Mouse (Mus musculus): Measurements from ENCODE around the gene Gm9747. TPM values are rescaled to one million over a fixed set of nuclear protein-coding genes. Genes with fewer than 3 reads are reported as not detected.

Gm9747 gene
- not detected for total RNA-seq (2021)
- long read RNA-seq, experiment 1, partial matches to known transcripts = 0 of 1 reads
- long read RNA-seq, experiment 1, other reads (novel, unspliced or antisense) = 0 of 1 reads
- long read RNA-seq, experiment 2, partial matches to known transcripts = 0 of 1 reads
- long read RNA-seq, experiment 2, other reads (novel, unspliced or antisense) = 0 of 1 reads

DNA sequence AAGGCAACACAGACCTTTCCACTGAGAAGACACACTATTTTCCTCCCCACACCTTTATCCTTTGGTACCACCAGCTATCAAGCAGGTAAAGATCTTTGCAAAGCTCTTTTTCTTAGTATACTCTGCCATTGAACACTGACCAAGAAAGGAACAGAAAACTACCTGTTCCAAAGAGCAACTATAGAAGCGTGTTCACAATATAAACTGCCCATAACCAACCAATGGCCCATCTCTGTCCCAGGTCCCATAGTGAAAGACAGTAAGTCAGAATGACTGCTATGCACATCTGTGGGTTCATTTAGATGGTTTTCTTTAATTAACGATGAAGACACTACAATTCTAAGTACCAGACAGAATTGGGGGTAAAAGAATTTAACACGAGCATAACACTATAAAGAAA is at the start of gene Gm9747:
Gene Gm9747, plus strand, starts transcription at position 301 of the 400 bp plus-strand sequence.
- no peak for DNase-seq (ENCODE audit: low spot score in 2 of 2)
- Histone ChIP-seq H3K27ac (no peak within 1 kb of the TSS), H3K4me3 (no peak within 1 kb of the TSS)
- TF ChIP-seq CTCF (conservative IDR thresholded peaks at IDR 0.05) = no peak

DNA sequence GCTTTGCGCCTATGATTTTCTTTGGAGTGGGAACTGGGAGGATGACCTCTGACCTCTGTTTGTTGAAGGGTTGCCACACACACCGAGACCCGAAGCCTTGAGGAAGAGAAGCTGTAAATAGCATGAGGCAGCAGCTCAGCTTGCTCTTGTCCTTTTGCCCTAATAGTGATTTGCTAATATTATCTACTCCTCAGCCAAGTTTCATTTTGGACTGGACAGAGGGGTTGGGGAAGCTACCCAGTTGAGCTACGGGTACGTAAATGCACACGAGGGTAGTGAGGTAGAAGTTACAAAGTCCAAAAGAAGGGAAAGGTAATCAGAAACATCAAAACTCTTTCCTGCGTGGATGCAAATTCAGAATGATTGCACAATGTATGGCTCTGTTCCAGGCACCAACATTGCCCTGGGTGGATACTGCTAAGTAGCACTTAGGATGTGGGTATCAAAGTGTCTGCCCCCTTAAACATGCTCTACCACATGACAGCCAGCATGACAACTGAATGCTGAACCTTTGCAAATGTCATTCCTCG is 48.9 kb upstream of the Gm9747 start:
- Histone ChIP-seq H3K4me3 (no peak overlapping the region), H3K27ac (peak overlapping the region; percentile 19; the same call in 1 of the 2 replicates)
- DNase-seq (ENCODE audit: low spot score in 2 of 2) = no peak
- TF ChIP-seq CTCF (conservative IDR thresholded peaks at IDR 0.05) = no peak

DNA sequence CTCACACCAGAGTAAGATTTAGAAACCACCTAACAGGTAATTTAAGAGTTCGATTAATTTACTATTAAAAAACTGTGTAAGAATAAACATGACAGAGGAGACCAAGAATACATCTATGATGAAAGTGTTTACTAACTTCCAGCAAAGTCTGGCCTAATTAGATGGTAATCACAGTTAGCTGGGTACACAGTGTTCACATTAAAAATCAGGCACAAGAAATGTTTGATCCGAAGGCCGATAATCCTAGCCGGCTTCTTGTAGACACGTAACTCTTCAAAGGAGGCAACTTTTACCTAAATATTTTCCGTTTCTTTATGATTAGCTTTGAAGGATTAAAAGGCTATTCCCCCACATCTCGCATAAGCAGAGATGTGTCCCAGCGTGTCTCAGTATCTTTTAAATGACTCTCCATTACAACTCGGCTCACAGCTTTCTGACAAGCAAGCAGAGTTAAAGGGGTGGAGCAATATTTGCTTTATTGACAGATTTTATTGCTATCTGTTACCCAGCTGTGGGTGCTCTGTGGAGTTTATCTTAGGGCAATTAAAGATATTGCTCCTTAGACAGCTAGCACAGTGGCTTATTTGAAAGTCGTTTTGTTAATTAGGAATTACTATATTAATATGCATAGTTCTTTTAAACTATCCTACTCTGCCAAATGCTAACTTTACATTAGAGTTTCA is 44.2 kb upstream of the Gm9747 start:
- no peak for DNase-seq (ENCODE audit: low spot score in 2 of 2)
- Histone ChIP-seq H3K4me3 (no peak overlapping the region), H3K27ac (no peak overlapping the region)
- no peak for TF ChIP-seq CTCF (conservative IDR thresholded peaks at IDR 0.05)

DNA sequence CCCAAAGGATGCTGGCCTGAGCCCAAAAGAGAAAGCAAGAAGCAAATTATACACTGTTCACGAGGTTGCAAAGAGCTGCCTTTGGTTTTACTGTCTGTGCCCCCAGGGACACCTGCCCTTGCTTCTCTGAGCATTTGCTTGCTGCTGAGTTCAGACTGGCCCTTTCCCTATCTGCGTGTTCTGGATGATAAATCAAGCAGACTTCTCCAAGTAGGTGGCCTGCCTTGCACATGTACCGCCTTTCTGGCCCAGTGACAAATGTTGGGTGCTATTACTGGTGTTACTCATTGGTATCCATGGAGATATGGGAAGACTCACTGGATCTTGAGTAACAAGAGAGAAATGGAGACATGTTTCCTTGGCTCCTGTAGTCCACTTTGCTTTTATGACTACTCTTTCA is 43.4 kb upstream of the Gm9747 start:
- H3K4me3 ChIP-seq = no peak overlapping the region
- no peak overlapping the region for H3K27ac ChIP-seq
- peak; percentile 36 to 70 for DNase-seq (ENCODE audit: low spot score in 2 of 2)
- TF ChIP-seq CTCF (conservative IDR thresholded peaks at IDR 0.05) = no peak

DNA sequence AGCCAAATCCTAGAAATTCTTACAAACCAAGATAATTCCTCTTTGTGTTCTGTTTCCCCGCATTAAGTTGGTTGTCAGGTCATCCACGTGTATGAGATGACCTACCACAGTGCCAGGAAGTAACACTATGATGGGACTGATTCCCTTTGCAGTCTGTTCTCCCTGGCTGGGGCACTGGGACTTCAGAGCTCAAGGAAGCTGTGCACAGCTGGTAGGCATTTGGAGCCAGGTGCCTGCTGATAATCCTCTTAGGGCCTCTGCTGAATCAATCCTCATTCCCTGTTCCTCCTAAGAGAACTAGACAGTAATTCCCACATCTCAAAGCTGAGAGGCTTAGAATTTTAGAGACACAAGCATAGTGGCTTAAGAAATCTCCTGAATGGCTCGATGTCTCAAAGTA is 41.3 kb upstream of the Gm9747 start:
- H3K4me3 ChIP-seq = no peak overlapping the region
- DNase-seq (ENCODE audit: low spot score in 2 of 2) = no peak
- H3K27ac ChIP-seq = no peak overlapping the region
- TF ChIP-seq CTCF (conservative IDR thresholded peaks at IDR 0.05) = no peak

DNA sequence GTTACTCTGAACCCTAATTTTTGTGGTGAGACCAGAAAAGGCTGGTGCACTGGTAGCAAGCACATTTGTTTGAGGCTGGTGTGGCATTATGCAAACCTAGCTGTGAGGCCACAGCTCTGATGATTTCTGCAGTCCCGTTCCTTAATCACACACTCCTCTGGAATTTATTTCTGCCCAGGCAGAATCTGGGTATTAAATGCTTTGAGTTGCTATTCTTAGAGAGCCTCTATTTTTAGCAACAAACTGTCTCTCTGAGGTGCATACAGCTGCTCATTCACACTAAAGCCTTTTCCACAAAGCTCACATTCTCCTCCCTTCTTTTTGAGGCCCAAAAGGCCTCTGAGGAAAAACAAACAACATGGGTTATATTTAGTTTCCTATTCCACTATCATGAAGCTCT is 33.0 kb upstream of the Gm9747 start:
- TF ChIP-seq CTCF (conservative IDR thresholded peaks at IDR 0.05) = no peak
- H3K27ac ChIP-seq = peak overlapping the region; percentile 28; the same call in 1 of the 2 replicates
- H3K4me3 ChIP-seq = no peak overlapping the region
- DNase-seq (ENCODE audit: low spot score in 2 of 2) = no peak

DNA sequence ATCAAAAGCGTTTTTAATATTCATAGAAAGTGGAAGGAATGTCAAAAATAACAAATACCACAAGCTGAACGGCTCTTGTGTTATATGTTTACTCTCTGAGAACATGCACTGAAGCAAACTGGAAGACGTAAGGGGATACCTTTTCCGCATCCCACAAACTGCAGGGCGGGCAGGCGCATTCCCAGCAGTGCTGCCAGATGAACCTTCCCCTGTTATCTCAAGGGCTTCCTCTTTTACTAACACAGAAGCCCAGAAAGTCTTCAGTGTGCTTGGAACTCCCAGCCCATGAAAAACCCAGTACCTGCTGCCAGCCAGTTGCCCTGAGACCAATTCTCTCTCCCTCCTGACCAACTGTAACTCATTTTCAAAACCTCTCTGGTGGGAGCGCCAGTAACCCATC is 32.3 kb upstream of the Gm9747 start:
- TF ChIP-seq CTCF (conservative IDR thresholded peaks at IDR 0.05) = no peak
- no peak for DNase-seq (ENCODE audit: low spot score in 2 of 2)
- H3K27ac ChIP-seq = no peak overlapping the region
- no peak overlapping the region for H3K4me3 ChIP-seq

DNA sequence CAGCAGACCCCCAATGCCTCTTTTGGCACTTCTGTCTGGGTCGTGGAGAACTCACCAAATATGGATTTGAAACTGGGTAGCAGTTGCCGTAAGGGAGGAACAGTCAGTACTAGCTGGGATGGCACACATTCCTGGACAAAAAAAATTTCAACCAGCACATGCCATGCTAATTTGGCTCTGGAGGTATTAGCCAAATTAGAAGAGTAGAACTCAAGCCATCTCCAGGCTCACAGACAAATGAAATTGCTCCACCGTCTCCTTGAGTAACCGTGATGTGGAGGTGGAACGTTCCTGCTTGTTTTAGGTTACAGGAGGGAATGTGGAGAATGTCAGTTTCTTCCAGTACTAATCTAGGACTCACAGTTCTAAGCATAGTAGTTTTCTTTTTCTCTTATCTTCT is 25.4 kb upstream of the Gm9747 start:
- TF ChIP-seq CTCF (conservative IDR thresholded peaks at IDR 0.05) = no peak
- no peak for DNase-seq (ENCODE audit: low spot score in 2 of 2)
- peak overlapping the region; percentile 48 for H3K27ac ChIP-seq
- H3K4me3 ChIP-seq = no peak overlapping the region

DNA sequence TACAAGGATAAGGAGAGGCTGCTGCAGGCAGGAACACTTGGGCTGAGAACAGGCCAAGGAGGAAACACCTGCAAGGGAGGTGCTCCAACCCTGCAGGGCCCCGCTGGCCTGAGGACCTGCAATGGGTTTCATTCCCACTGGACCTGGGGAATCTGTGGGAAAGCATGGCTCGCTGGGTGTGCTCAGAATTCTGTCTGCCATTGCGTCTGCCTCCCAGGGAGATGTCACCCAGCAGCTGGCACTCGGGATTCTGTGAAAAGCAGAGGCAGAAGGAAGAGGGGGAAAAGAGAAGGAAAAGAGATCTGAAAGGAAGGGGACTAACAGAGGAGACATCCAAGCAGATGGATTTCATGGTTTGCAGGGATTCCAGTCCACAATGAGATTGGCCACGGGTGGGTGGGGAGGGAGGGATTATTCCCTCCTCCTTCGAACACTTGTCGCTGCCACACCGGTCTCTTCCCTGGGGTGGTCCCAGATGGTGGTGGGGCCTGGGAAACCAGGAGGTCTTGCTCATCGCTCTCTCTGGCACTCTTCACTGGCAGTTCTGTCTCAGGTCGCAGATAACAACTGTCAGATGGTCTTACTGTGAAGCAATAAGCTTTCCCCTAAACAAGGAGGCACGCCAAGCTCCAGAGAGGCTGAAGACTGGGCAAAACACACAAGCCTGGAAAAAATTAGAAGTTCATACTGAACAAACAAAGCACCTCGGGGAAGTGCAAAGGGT is 12.1 kb upstream of the Gm9747 start:
- H3K27ac ChIP-seq = no peak overlapping the region
- DNase-seq (ENCODE audit: low spot score in 2 of 2) = no peak
- no peak for TF ChIP-seq CTCF (conservative IDR thresholded peaks at IDR 0.05)
- no peak overlapping the region for H3K4me3 ChIP-seq

DNA sequence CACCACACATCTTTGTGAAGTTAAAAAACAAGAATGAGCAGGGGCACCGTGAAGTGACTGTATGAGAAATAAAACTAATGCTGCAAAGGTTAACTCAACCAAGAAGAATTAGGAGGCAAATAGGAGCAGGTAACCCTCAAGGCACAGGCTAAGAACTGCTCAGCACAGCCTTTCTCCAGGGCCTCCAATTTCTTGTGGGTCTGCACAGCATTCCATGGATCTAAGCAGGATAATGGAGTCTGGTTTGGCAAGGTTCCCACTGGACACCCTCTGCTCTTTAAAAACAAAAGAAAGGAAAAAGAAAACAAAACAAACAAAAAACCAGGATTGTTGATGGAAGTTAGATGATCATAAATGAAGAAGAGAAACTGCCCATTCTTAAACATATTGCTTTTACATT is 11.4 kb upstream of the Gm9747 start:
- no peak for DNase-seq (ENCODE audit: low spot score in 2 of 2)
- no peak for TF ChIP-seq CTCF (conservative IDR thresholded peaks at IDR 0.05)
- Histone ChIP-seq H3K27ac (no peak overlapping the region), H3K4me3 (no peak overlapping the region)

DNA sequence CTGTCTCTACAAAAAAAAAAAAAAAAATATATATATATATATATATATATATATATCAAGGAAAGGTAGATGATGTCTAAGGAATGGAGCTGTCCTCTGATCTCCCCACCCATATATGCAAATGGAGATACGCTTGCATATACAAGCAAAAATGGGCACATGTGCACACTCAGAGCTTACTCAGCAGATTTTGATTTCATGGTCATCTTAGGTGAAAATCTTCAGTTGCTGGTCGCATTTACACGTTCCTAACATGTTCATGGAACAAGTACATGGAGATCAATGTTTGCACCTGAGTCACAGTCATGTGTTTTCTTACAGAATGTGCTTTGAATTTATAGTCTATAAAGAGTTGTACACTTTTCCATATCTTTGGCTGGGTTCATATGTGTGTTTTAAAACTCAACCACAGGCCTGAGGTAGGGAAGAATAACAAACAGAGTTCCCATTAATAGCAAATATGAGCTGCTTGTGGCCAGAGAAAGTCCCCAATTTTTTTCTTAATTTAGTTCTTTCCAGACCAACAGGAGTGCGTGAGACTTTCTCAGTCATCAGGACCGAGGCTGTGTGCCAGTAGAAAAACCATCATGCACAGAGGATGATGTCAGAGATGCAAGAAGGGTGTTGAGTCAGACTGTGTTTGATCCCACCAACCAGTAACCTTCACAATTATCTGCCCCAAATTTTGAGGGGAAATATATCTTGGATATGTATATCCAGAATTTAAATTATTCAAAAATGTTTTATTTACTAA is 9.7 kb upstream of the Gm9747 start:
- Histone ChIP-seq H3K27ac (no peak overlapping the region), H3K4me3 (no peak overlapping the region)
- no peak for TF ChIP-seq CTCF (conservative IDR thresholded peaks at IDR 0.05)
- no peak for DNase-seq (ENCODE audit: low spot score in 2 of 2)

DNA sequence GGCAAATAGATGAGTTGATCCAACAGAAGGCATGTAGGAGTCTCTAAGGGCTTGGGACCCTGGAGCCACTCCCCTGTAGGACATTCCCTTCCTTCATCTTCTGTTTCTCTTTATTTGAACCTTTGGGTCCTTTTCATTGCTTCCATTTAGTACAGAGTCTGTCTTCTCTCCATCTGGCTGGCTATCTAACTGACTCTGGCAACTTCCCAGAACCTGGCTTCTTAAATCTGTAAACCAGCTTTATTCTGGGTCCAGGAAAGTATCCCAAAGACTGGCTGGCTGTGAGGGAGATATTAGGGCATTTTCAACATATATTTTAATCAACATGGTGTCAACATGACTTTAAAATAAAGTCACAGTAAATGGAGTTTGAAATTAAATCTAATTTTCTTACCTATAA is 4.1 kb upstream of the Gm9747 start:
- no peak for DNase-seq (ENCODE audit: low spot score in 2 of 2)
- H3K27ac ChIP-seq = no peak overlapping the region
- H3K4me3 ChIP-seq = no peak overlapping the region
- TF ChIP-seq CTCF (conservative IDR thresholded peaks at IDR 0.05) = no peak

DNA sequence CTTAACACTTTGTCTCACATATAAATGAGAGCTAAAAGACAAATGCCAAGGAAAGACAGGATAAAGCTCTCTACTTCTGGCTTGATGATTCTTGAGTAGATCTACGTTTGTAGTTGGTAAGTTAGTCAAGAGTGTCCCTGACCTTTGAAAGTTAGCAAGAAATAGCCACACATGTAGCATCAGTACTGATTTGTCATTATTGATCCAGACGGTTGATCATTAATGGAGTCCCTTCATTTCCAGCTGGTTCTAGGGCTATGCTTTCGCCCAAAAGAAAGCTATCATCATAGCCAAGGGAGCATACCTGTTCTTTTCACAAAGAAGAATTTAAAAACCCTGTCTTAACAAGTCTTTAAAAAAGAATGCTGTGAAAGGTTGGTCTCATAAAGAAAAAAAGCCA is 1.7 kb downstream of the Gm9747 start:
- DNase-seq (ENCODE audit: low spot score in 2 of 2) = no peak
- no peak for TF ChIP-seq CTCF (conservative IDR thresholded peaks at IDR 0.05)
- Histone ChIP-seq H3K4me3 (no peak overlapping the region), H3K27ac (no peak overlapping the region)

All from layer of hippocampus, adult 2 months (tissue).